Mouse (Mus musculus) macrophage (primary cell): ENCODE results near the gene Golga1. TPM values are rescaled to one million over a fixed set of nuclear protein-coding genes. Genes with fewer than 3 reads are reported as not detected.

Experiments used
- H3K27ac ChIP-seq: fragments of 350-480 bp; formaldehyde crosslinking; 2 replicates; pipeline ENCODE4 v1.9.0; 2021
- H3K36me3 ChIP-seq: fragments of 350-480 bp; formaldehyde crosslinking; 2 replicates; pipeline ENCODE4 v1.9.0; 2021; ENCODE audit errors: inconsistent target
- H3K4me3 ChIP-seq: fragments of 350-480 bp; formaldehyde crosslinking; 2 replicates; pipeline ENCODE4 v1.9.0; 2021; ENCODE audit errors: inconsistent target
- H3K79me2 ChIP-seq: fragments of 350-480 bp; formaldehyde crosslinking; 2 replicates; pipeline ENCODE4 v1.9.0; 2021; ENCODE audit errors: inconsistent target
- WGBS: methylation state at CpG from one replicate; pipeline ENCODE4 v1.1.7; 2026; ENCODE audit warnings: inconsistent platforms; ENCODE audit not compliant: missing documents; 5-methylcytosine and 5-hydroxymethylcytosine counted together
- polyA plus RNA-seq: library from polyadenylated mRNA; stranded (reverse); fragments of 250-400 nt; gene quantifications from 3 replicates; pipeline ENCODE4 v1.2.4, GENCODE M21; 2018; ENCODE audit warnings: inconsistent platforms

Gene Golga1
- polyA plus RNA-seq, 1 experiment from 2014 or later: 12.3 TPM

GRCm38 (mm10) chr2:38974171-38974570 is 91.2 kb downstream of the Golga1 start:
- WGBS: 11% methylated on average over 2 of the region's 2 CpGs
- Histone ChIP-seq H3K36me3 (no peaks in the 10 kb centered on the region), H3K27ac (no peak overlapping the region), H3K4me3 (no peak overlapping the region), H3K79me2 (no peaks in the 10 kb centered on the region)

- 91% methylated on average over 7 of the region's 7 CpGs for WGBS
- H3K36me3 ChIP-seq: no peaks in the 10 kb centered on the region
- no peak overlapping the region for H3K27ac ChIP-seq
- no peak overlapping the region for H3K4me3 ChIP-seq
- no peaks in the 10 kb centered on the region for H3K79me2 ChIP-seq
These were observed 91.6 kb downstream of the Golga1 start for GRCm38 (mm10) chr2:38973701-38974100.

GRCm38 (mm10) chr2:38973223-38973622 is 92.1 kb downstream of the Golga1 start:
- no peaks in the 10 kb centered on the region for H3K79me2 ChIP-seq
- no peaks in the 10 kb centered on the region for H3K36me3 ChIP-seq
- no peak overlapping the region for H3K27ac ChIP-seq
- H3K4me3 ChIP-seq: no peak overlapping the region
- WGBS: 48% methylated on average over 2 of the region's 2 CpGs

GRCm38 (mm10) chr2:38970057-38970456 is 95.3 kb downstream of the Golga1 start:
- Histone ChIP-seq H3K36me3 (no peaks in the 10 kb centered on the region), H3K27ac (no peak overlapping the region), H3K79me2 (no peaks in the 10 kb centered on the region), H3K4me3 (no peak overlapping the region)
- 93% methylated on average over 5 of the region's 5 CpGs for WGBS

- no peaks in the 10 kb centered on the region for H3K79me2 ChIP-seq
- no peaks in the 10 kb centered on the region for H3K36me3 ChIP-seq
- no peak overlapping the region for H3K27ac ChIP-seq
- WGBS: 100% methylated on average over 2 of the region's 2 CpGs
- H3K4me3 ChIP-seq: no peak overlapping the region
These were observed 95.7 kb downstream of the Golga1 start for GRCm38 (mm10) chr2:38969650-38970049.

Other genes starting within 250 kb of the Golga1 start
- gene Nr6a1, start 137.9 kb downstream of the Golga1 start, polyA plus RNA-seq: 1.0 to 1.4 TPM (median 1.3 TPM) in 3 replicates
- 0.04 TPM in 1 of 3 replicates, not detected in the others for gene Olfml2a, start 133.6 kb downstream of the Golga1 start, polyA plus RNA-seq
- gene Wdr38, start 68.1 kb downstream of the Golga1 start, polyA plus RNA-seq: 0.09 to 1.3 TPM (median 0.66 TPM) in 3 replicates
- 48.9 to 69.3 TPM (median 53.8 TPM) in 3 replicates for gene Arpc5l, start 60.2 kb downstream of the Golga1 start, polyA plus RNA-seq
- 501 to 933 TPM (median 626 TPM) in 3 replicates for gene Rpl35, start 59.9 kb downstream of the Golga1 start, polyA plus RNA-seq
- 1.6 to 2.6 TPM (median 2.2 TPM) in 3 replicates for gene Scai, start 125.2 kb upstream of the Golga1 start, polyA plus RNA-seq
- 43.7 to 52.2 TPM (median 50.0 TPM) in 3 replicates for gene Ppp6c, start 160.9 kb upstream of the Golga1 start, polyA plus RNA-seq